Mouse (Mus musculus): ENCODE results near the gene Atp8b4.

The Atp8b4 gene

DNA sequence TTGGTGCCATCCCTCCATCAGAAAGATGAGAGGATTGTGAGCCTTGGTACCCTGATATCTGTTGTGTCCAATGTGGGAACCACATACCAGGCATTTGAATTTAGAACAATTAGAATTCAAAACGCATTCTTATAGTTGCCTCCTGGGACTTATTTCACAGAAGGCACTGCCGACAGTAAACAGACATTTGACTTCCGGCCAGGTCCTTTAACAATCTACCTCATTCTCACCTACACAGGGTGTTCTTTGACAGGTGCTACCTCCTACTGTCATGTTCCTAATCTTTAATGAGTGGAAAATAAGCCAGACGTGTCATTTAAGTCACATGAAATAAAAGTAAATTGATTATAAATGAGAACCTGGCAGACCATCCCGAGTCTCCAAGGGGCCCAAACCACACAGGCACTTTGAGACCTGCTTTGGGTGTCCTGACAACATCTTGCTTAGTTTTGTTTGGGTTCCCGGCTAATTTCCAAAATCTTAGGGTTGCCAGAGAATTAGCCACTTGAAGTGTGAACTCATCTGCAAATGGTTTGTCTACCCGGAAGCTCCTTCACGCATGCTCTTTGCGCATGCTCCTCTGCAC lies 67.9 kb downstream of the Atp8b4 start:
- no peak for DNase-seq

- DNase-seq = peak; percentile 76
Observed at GRCm38 (mm10) chr2:126429282-126429681, 71.2 kb downstream of the Atp8b4 start.

DNA sequence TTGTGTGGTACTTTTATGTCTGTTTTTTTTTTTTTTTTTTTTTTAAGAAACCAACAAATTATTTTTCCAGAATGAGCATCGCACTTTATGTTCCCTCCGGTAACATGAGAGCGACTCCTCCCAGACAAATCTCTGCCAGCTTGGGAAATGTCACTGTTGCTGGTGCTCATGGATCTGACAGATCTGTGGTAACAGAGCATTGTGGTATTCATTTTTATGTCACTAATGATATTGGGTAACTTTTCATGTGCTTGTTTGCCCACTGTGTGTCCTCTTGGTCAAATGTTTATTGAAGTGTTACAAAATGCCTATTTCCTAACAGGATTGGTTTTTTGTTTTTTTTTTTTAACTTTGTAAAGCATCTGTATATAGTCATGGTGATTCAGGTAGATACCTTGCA lies 75.3 kb downstream of the Atp8b4 start:
- DNase-seq = no peak

DNA sequence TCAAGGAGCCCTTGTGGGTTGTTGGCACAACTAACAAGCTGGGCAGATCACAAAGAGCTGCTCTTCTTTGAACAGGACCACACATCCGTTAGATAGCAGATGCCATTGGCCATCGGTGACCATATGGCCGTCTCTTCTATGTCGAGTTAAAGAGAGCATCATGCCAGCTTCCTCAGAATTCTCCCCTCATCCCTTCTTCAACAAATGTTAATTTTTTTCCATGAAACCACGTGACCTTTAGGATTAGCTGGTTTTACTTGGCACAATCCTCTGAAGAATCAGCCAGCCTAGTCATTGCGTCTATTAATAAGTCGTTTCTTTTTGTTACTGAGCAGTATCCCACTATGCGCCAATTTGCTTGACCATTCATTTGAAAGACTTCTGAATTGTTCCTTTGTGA lies 75.8 kb downstream of the Atp8b4 start:
- DNase-seq = no peak

GRCm38 (mm10) chr2:126420901-126421300 lies 79.6 kb downstream of the Atp8b4 start:
- DNase-seq = no peak

- no peak for DNase-seq
Observed at GRCm38 (mm10) chr2:126418916-126419315, 81.6 kb downstream of the Atp8b4 start.

GRCm38 (mm10) chr2:126416772-126417171 lies 83.7 kb downstream of the Atp8b4 start:
- DNase-seq = no peak

DNA sequence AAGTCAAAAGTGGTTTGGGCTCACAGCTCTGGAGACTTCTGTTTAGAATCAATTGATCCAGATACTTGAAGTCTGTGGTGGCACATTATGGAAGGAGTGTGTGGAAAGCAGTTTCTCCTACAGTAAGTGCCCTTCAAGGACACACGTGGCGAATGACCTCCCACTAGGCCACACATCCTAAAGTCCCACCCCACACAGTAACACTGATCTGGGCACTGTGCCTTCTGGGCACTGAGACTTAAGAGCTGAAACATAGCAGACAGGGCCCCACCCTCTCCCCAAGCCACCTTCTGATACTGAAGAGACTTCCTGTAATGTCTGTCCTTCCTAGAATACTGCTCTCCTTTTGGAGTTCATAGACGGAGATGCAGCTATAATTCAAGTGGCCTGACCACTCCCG lies 84.5 kb downstream of the Atp8b4 start:
- DNase-seq = no peak

DNA sequence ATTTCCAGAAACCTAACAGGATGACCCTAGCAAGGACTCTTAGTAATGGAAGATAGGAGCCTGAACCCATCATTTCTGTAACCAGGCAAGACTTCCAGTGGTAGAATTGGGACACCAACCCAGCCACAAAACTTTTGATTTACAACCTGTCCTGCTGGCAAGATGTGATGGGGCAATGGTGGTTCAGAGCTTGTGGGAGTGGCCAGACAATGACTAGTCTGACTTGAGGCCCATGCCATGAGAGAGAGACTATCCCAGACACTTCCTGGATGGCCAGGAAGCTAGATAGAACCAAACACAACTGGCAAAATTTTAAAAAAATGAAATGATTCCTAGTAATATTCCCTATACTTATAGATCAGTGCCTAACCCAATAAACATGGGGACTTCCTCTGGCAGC lies 87.7 kb downstream of the Atp8b4 start:
- no peak for DNase-seq

DNA sequence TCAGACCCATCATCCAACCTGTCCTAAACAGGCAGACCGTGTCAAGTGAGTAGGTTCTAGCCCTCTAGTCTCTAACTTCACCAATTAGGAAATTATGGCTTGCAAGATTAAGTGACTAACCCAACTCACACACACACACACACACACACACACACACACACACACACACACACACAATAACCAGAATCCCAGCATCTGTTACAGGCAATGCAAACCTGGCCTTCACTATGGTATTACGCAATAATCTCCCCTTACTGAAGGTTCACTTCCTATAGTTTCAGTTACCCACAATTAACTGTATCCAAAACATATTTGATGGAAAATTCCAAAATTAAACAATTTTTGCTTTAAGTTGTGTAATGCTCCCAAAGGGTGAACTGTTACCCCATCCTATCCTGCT lies 101.0 kb downstream of the Atp8b4 start:
- DNase-seq = no peak

DNA sequence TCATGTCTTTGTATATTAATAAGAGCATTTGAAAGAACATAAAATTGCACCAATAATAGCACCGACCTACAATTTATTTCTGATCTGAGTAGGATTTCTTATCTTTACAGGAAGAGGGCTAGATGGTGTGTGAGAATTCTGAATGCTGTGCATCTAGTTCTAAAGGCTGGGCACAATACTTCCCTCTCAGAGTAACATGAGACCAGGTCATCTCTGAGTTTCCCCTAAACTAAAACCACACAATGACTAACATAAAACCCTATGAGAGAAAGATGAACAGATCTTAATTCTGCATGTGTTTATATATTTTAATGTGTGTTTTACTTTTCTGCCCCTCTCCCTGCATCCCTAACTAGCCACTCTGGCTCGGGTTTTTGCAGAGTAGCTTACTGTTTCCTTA lies 101.5 kb downstream of the Atp8b4 start:
- DNase-seq = no peak

DNA sequence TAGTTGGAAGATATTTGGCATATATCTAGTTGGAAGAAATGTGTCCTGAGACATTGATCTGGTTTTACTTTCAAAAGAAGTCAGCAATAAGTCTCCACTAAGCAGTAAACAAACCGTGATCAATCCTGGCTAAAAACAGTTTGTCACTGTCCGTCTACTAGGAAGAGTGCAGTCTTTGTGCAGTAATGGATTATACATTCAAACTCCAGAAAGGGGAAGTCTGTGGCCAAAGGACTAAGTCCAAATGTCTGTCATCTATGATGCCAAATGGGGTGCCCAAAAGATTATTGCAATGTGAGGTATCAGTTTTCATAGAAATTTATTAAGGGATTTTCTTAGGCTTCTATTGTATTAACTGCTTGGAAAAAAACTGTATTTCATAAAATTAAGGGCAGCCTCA lies 102.3 kb downstream of the Atp8b4 start:
- DNase-seq = no peak

- no peak for DNase-seq
Observed at GRCm38 (mm10) chr2:126397513-126397912, 103.0 kb downstream of the Atp8b4 start.

DNA sequence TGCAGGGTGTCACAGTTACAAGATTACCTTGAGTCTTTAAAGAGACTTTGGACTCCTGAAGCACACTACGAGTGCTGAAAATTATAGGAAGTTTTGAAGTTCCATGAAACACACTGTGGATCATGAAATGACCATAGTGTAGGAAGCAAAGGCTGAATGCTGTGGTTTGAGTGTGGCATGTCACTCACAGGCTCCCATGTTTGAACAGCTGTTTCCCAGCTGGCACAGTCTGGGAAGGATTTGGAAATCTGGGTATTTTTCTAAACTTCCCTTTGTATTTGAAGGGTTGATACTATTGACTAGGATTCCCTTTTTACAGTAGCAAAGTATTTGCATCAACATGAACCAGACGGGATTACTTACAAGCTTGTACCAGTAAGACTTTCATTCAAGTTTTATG lies 105.5 kb downstream of the Atp8b4 start:
- DNase-seq = no peak

- DNase-seq = no peak
Observed at GRCm38 (mm10) chr2:126387458-126388037, 112.9 kb downstream of the Atp8b4 start.

GRCm38 (mm10) chr2:126386056-126386455 lies 114.4 kb downstream of the Atp8b4 start:
- no peak for DNase-seq

- no peak for DNase-seq
Observed at GRCm38 (mm10) chr2:126380300-126380699, 120.2 kb downstream of the Atp8b4 start.

DNA sequence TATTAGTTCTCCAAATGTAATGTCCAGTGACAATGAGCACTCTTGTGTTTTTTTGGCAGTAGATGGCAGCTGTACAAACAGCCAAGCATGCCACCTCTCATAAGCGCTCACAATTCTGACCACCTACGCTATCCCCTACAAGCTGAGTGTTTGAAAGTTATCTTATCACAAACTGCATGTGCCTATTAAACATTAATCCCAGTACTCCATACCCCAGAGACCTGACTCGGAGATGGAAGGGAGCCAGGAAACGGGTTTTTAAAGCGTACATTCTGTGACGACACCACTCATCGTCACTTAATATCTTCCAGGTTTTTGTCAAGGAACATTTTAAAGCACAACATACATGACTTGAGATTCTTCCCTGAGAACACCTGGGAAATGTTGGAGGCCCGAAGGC lies 128.8 kb downstream of the Atp8b4 start:
- no peak for DNase-seq

GRCm38 (mm10) chr2:126369815-126370214 lies 130.7 kb downstream of the Atp8b4 start:
- DNase-seq = no peak

DNA sequence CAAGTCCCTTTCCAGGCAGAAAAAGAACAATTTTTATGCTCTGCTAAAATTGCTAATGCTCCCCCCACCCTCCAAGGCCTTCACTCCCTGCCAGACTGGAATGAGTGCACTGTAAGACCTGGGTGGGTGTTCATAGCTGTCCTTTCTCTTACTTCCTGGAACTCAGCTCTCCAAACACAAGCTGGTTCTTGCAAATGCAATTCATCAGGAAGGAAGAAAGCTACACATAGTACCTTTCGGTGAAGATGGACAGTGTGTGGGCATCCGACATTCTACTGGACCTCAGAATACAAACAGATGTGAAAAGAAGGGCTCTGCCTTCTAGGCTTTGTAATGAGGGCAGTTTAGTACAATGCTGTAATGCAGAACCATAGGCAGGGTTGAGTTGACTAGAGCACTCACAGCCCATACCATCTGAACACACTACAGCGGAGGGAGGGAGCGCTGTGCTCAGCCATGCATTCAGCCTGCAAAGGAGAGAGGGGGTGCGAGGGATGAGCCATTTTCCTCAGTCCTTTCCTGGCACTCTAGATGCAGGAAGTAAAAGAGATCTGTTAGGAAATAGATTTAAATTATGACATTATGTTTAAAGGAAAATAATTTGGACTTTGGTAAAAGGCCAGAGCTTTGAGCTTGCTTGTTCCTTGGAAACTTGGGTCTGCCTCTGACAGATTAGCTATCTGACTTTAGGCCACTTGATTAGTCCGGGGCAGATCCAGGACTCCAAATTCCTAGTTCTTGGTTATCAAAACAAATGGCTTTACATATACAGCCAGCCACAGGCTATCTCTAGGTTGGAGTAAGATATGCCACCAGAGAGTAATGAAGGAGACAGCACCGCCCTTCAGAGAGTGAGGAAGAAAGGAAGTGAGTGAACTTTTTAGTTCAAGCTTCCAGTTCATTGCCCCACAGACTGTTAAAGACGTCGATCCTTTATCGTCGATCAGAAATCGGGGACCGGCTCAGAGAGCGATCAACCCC lies 136.4 kb downstream of the Atp8b4 start:
- DNase-seq = peak; percentile 21

GRCm38 (mm10) chr2:126363050-126363744 lies 137.3 kb downstream of the Atp8b4 start:
- peak; percentile 90 for DNase-seq

- DNase-seq = no peak
Observed at GRCm38 (mm10) chr2:126361131-126361810, 139.2 kb downstream of the Atp8b4 start.

DNA sequence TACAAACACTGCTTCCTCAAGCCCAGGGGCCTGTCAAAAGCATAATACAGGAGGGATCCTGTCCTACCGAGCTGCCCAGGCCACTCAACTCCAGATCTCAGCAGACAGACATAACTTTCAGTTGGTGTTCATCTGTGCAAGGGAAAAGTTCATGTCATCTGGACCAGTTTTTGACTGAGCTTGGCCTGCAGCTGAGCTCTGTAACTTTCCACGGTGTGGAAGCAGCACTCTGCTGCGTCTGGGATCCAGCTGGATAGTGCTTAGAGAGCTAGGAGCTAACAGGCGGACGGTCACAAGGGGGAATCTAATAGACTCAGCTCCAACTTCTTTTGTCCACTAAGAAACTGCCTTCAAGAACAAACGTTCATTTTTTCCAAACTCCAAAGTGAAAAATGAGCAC lies 139.8 kb downstream of the Atp8b4 start:
- DNase-seq = peak; percentile 53
